Mouse (Mus musculus): Measurements from ENCODE around the gene Pola1. TPM values are rescaled to one million over a fixed set of nuclear protein-coding genes. Genes with fewer than 3 reads are reported as not detected.
"Not testable (repeated sequence)": the region's sequence is repeated elsewhere in the genome, so short reads cannot be mapped to it uniquely, and the experiment has no call there.

Pola1 gene
- polyA plus RNA-seq, 1 experiment from 2014 or later: 12.7 TPM

- not testable (repeated sequence) for H3K4me2 ChIP-seq (replicated peaks); H3K36me3 ChIP-seq; H3K9ac ChIP-seq; H3K4me1 ChIP-seq; H3K27ac ChIP-seq; H3K9me3 ChIP-seq; ATAC-seq (ENCODE audit: low FRiP score, low read depth); H3K27me3 ChIP-seq (replicated peaks); H3K4me3 ChIP-seq
These were observed 231.1 kb downstream of the Pola1 start for GRCm38 (mm10) chrX:93400871-93401270.

- Histone ChIP-seq H3K4me1 (no peaks in the 10 kb centered on the region), H3K4me3 (no peak overlapping the region), H3K9ac (no peak overlapping the region), H3K9me3 (no peaks in the 10 kb centered on the region), H3K4me2 (replicated peaks) (no peak overlapping the region), H3K36me3 (no peaks in the 10 kb centered on the region), H3K27ac (no peak overlapping the region), H3K27me3 (replicated peaks) (no peaks in the 10 kb centered on the region)
- ATAC-seq (ENCODE audit: low FRiP score, low read depth): no peak
- WGBS: 72% methylated on average over 3 of the region's 3 CpGs
These were observed 234.9 kb downstream of the Pola1 start for GRCm38 (mm10) chrX:93397089-93397488.

- H3K27ac ChIP-seq: no peak overlapping the region
- no peaks in the 10 kb centered on the region for H3K9me3 ChIP-seq
- no peak overlapping the region for H3K4me2 ChIP-seq (replicated peaks)
- 78% methylated on average over 9 of the region's 9 CpGs for WGBS
- H3K36me3 ChIP-seq: no peaks in the 10 kb centered on the region
- H3K9ac ChIP-seq: no peak overlapping the region
- no peak for ATAC-seq (ENCODE audit: low FRiP score, low read depth)
- no peaks in the 10 kb centered on the region for H3K4me1 ChIP-seq
- no peaks in the 10 kb centered on the region for H3K27me3 ChIP-seq (replicated peaks)
- no peak overlapping the region for H3K4me3 ChIP-seq
These were observed 254.5 kb downstream of the Pola1 start for GRCm38 (mm10) chrX:93377285-93377972.

- H3K9me3 ChIP-seq: no peaks in the 10 kb centered on the region
- H3K36me3 ChIP-seq: no peaks in the 10 kb centered on the region
- ATAC-seq (ENCODE audit: low FRiP score, low read depth): no peak
- H3K4me1 ChIP-seq: no peaks in the 10 kb centered on the region
- no peak overlapping the region for H3K4me2 ChIP-seq (replicated peaks)
- H3K4me3 ChIP-seq: no peak overlapping the region
- WGBS: 82% methylated on average over 1 of the region's 1 CpGs
- no peak overlapping the region for H3K27ac ChIP-seq
- no peak overlapping the region for H3K9ac ChIP-seq
- H3K27me3 ChIP-seq (replicated peaks): no peaks in the 10 kb centered on the region
These were observed 258.5 kb downstream of the Pola1 start for GRCm38 (mm10) chrX:93373503-93373902.

GRCm38 (mm10) chrX:93369708-93370107 lies 262.2 kb downstream of the Pola1 start:
- Histone ChIP-seq H3K27ac (no peak overlapping the region), H3K4me2 (replicated peaks) (no peak overlapping the region), H3K9me3 (no peaks in the 10 kb centered on the region), H3K9ac (no peak overlapping the region), H3K4me1 (no peaks in the 10 kb centered on the region), H3K27me3 (replicated peaks) (no peaks in the 10 kb centered on the region), H3K36me3 (no peaks in the 10 kb centered on the region), H3K4me3 (no peak overlapping the region)
- no peak for ATAC-seq (ENCODE audit: low FRiP score, low read depth)
- 78% methylated on average over 1 of the region's 1 CpGs for WGBS

GRCm38 (mm10) chrX:93368211-93368610 lies 263.7 kb downstream of the Pola1 start:
- Histone ChIP-seq H3K9me3 (no peaks in the 10 kb centered on the region), H3K9ac (no peak overlapping the region), H3K36me3 (no peaks in the 10 kb centered on the region), H3K27ac (no peak overlapping the region), H3K4me1 (no peaks in the 10 kb centered on the region), H3K27me3 (replicated peaks) (no peaks in the 10 kb centered on the region), H3K4me3 (no peak overlapping the region), H3K4me2 (replicated peaks) (no peak overlapping the region)
- WGBS: 88% methylated on average over 3 of the region's 3 CpGs
- no peak for ATAC-seq (ENCODE audit: low FRiP score, low read depth)

GRCm38 (mm10) chrX:93321336-93321735 lies 310.6 kb downstream of the Pola1 start:
- Histone ChIP-seq H3K4me2 (replicated peaks) (no peak overlapping the region), H3K9me3 (no peaks in the 10 kb centered on the region), H3K27me3 (replicated peaks) (no peaks in the 10 kb centered on the region), H3K27ac (no peak overlapping the region), H3K4me3 (no peak overlapping the region), H3K4me1 (no peaks in the 10 kb centered on the region), H3K9ac (no peak overlapping the region), H3K36me3 (no peaks in the 10 kb centered on the region)
- ATAC-seq (ENCODE audit: low FRiP score, low read depth): no peak
- WGBS: 87% methylated on average over 1 of the region's 1 CpGs

GRCm38 (mm10) chrX:93319979-93320378 lies 312.0 kb downstream of the Pola1 start:
- ATAC-seq (ENCODE audit: low FRiP score, low read depth): no peak

GRCm38 (mm10) chrX:93317577-93317976 lies 314.4 kb downstream of the Pola1 start:
- no peak overlapping the region for H3K4me2 ChIP-seq (replicated peaks)
- H3K36me3 ChIP-seq: no peaks in the 10 kb centered on the region
- 64% methylated on average over 4 of the region's 4 CpGs for WGBS
- no peaks in the 10 kb centered on the region for H3K9me3 ChIP-seq
- H3K4me3 ChIP-seq: no peak overlapping the region
- H3K27me3 ChIP-seq (replicated peaks): no peaks in the 10 kb centered on the region
- no peak for ATAC-seq (ENCODE audit: low FRiP score, low read depth)
- no peaks in the 10 kb centered on the region for H3K4me1 ChIP-seq
- no peak overlapping the region for H3K27ac ChIP-seq
- no peak overlapping the region for H3K9ac ChIP-seq

More at GRCm38 (mm10) chrX:93319979-93320378, 312.0 kb downstream of the Pola1 start:
- no peaks in the 10 kb centered on the region for H3K27me3 ChIP-seq (replicated peaks)
- H3K9ac ChIP-seq: no peak overlapping the region
- no peak overlapping the region for H3K4me2 ChIP-seq (replicated peaks)
- H3K9me3 ChIP-seq: no peaks in the 10 kb centered on the region
- 84% methylated on average over 2 of the region's 2 CpGs for WGBS
- H3K27ac ChIP-seq: no peak overlapping the region
- H3K36me3 ChIP-seq: no peaks in the 10 kb centered on the region
- H3K4me3 ChIP-seq: no peak overlapping the region
- no peaks in the 10 kb centered on the region for H3K4me1 ChIP-seq

- Histone ChIP-seq H3K9me3 (no peaks in the 10 kb centered on the region), H3K4me1 (no peaks in the 10 kb centered on the region), H3K27ac (no peak overlapping the region), H3K36me3 (no peaks in the 10 kb centered on the region), H3K27me3 (replicated peaks) (peaks cover 26% of the 10 kb centered on the region; the same call in 1 of the 2 replicates), H3K9ac (no peak overlapping the region), H3K4me2 (replicated peaks) (no peak overlapping the region), H3K4me3 (no peak overlapping the region)
- WGBS: 89% methylated on average over 7 of the region's 7 CpGs
- no peak for ATAC-seq (ENCODE audit: low FRiP score, low read depth)
These were observed 326.2 kb downstream of the Pola1 start for GRCm38 (mm10) chrX:93305780-93306179.

GRCm38 (mm10) chrX:93301798-93302197 lies 330.2 kb downstream of the Pola1 start:
- ATAC-seq (ENCODE audit: low FRiP score, low read depth): no peak
- no peak overlapping the region for H3K9ac ChIP-seq
- no peak overlapping the region for H3K27ac ChIP-seq
- 12% methylated on average over 7 of the region's 7 CpGs for WGBS
- H3K4me2 ChIP-seq (replicated peaks): no peak overlapping the region
- peaks cover 58% of the 10 kb centered on the region for H3K27me3 ChIP-seq (replicated peaks)
- no peak overlapping the region for H3K4me3 ChIP-seq
- no peaks in the 10 kb centered on the region for H3K36me3 ChIP-seq
- no peaks in the 10 kb centered on the region for H3K9me3 ChIP-seq
- H3K4me1 ChIP-seq: 0 out of 2 replicates have a peak, but pooled peaks cover 6% of the 10 kb centered on the region

GRCm38 (mm10) chrX:93300183-93300815 lies 331.7 kb downstream of the Pola1 start:
- H3K27me3 ChIP-seq (replicated peaks): peaks cover 71% of the 10 kb centered on the region
- no peak for ATAC-seq (ENCODE audit: low FRiP score, low read depth)
- H3K4me2 ChIP-seq (replicated peaks): no peak overlapping the region
- no peaks in the 10 kb centered on the region for H3K36me3 ChIP-seq
- H3K27ac ChIP-seq: no peak overlapping the region
- H3K4me1 ChIP-seq: 0 out of 2 replicates have a peak, but pooled peaks cover 7% of the 10 kb centered on the region
- 21% methylated on average over 10 of the region's 10 CpGs for WGBS
- no peak overlapping the region for H3K4me3 ChIP-seq
- H3K9ac ChIP-seq: no peak overlapping the region
- no peaks in the 10 kb centered on the region for H3K9me3 ChIP-seq

GRCm38 (mm10) chrX:93299771-93300170 lies 332.2 kb downstream of the Pola1 start:
- peaks cover 77% of the 10 kb centered on the region for H3K27me3 ChIP-seq (replicated peaks)
- no peak overlapping the region for H3K27ac ChIP-seq
- no peak overlapping the region for H3K4me3 ChIP-seq
- WGBS: 18% methylated on average over 6 of the region's 6 CpGs
- H3K4me1 ChIP-seq: 0 out of 2 replicates have a peak, but pooled peaks cover 7% of the 10 kb centered on the region
- H3K4me2 ChIP-seq (replicated peaks): no peak overlapping the region
- H3K9ac ChIP-seq: no peak overlapping the region
- H3K36me3 ChIP-seq: no peaks in the 10 kb centered on the region
- no peak for ATAC-seq (ENCODE audit: low FRiP score, low read depth)
- no peaks in the 10 kb centered on the region for H3K9me3 ChIP-seq
